Mouse (Mus musculus): ENCODE measurements around the gene Nlk.

- TF ChIP-seq POLR2A (IDR thresholded peaks at IDR 0.05; ENCODE audit: borderline replicate concordance, control insufficient read depth, low read depth, low read length), result no peak
- no peak for TF ChIP-seq CTCF (IDR thresholded peaks at IDR 0.05; ENCODE audit: control insufficient read depth, insufficient read depth, low read length)
Observed at GRCm38 (mm10) chr11:78693307-78693706, 3.9 kb downstream of the Nlk start.

All from bone marrow, adult 2 months (tissue).